Mouse (Mus musculus) forebrain, embryonic 15.5 days (tissue): ENCODE measurements around the gene Abcg8. TPM values are rescaled to one million over a fixed set of nuclear protein-coding genes. Genes with fewer than 3 reads are reported as not detected.

Source experiments
- ATAC-seq: fragments of 200-750 bp; cut with Nextera tagmentation; replicated peaks from 2 replicates; pipeline ENCODE4 v1.8.0; 2017; ENCODE audit warnings: mild to moderate bottlenecking, moderate TSS enrichment, moderate library complexity
- H3K27ac ChIP-seq: fragments of 300-500 bp; sonication (generic); replicated peaks from 2 replicates; pipeline ENCODE4 v1.5.1; 2015; ENCODE audit warnings: mild to moderate bottlenecking, inconsistent platforms
- H3K27me3 ChIP-seq: fragments of 300-500 bp; sonication (generic); 2 replicates; pipeline ENCODE4 v1.6.1; 2015; ENCODE audit warnings: inconsistent platforms
- H3K36me3 ChIP-seq: fragments of 300-500 bp; sonication (generic); 2 replicates; pipeline ENCODE4 v1.6.1; 2015; ENCODE audit warnings: mild to moderate bottlenecking, inconsistent platforms
- H3K4me1 ChIP-seq: fragments of 300-500 bp; sonication (generic); 2 replicates; pipeline ENCODE4 v1.6.1; 2015; ENCODE audit warnings: inconsistent platforms
- H3K4me2 ChIP-seq: fragments of 300-500 bp; sonication (generic); replicated peaks from 2 replicates; pipeline ENCODE4 v1.6.1; 2015; ENCODE audit warnings: mild to moderate bottlenecking, inconsistent platforms
- H3K4me3 ChIP-seq: fragments of 300-500 bp; sonication (generic); 2 replicates; pipeline ENCODE4 v1.5.1; 2015; ENCODE audit warnings: mild to moderate bottlenecking, inconsistent platforms
- H3K9ac ChIP-seq: fragments of 300-500 bp; sonication (generic); replicated peaks from 2 replicates; pipeline ENCODE4 v1.6.1; 2015; ENCODE audit warnings: mild to moderate bottlenecking, inconsistent platforms
- H3K9me3 ChIP-seq: fragments of 300-500 bp; sonication (generic); 2 replicates; pipeline ENCODE4 v1.6.1; 2016; ENCODE audit warnings: inconsistent platforms
- WGBS: fragments of 180-500 bp; shearing (Covaris S2); methylation state at CpG from one replicate; pipeline ENCODE4 v1.1.7; 2015; ENCODE audit warnings: mixed read lengths; 5-methylcytosine and 5-hydroxymethylcytosine counted together
- polyA plus RNA-seq: library from polyadenylated mRNA; unstranded; fragments of >200 nt; fragmentation: Nextera tagmentation; extraction: Ambion mirVana; gene quantifications from 2 replicates; pipeline ENCODE4 v1.2.1, GENCODE M21; 2015

The Abcg8 gene
- polyA plus RNA-seq, 1 experiment from 2014 or later = 0.20 TPM

- Histone ChIP-seq H3K4me2 (no peak overlapping the region), H3K9ac (no peak overlapping the region), H3K4me1 (no peaks in the 10 kb centered on the region), H3K36me3 (no peaks in the 10 kb centered on the region), H3K4me3 (no peak overlapping the region), H3K27me3 (no peaks in the 10 kb centered on the region), H3K27ac (no peak overlapping the region), H3K9me3 (no peaks in the 10 kb centered on the region)
- ATAC-seq = no peak
- 91% methylated on average over 11 of the region's 11 CpGs for WGBS
Measured at GRCm38 (mm10) chr17:84688834-84689233, 12.7 kb downstream of the Abcg8 start.

GRCm38 (mm10) chr17:84689316-84689715, 13.2 kb downstream of the Abcg8 start:
- Histone ChIP-seq H3K27ac (no peak overlapping the region), H3K9me3 (no peaks in the 10 kb centered on the region), H3K4me3 (no peak overlapping the region), H3K36me3 (no peaks in the 10 kb centered on the region), H3K4me2 (no peak overlapping the region), H3K4me1 (no peaks in the 10 kb centered on the region), H3K9ac (no peak overlapping the region), H3K27me3 (no peaks in the 10 kb centered on the region)
- WGBS = 86% methylated on average over 5 of the region's 5 CpGs
- no peak for ATAC-seq

GRCm38 (mm10) chr17:84690111-84690510, 14.0 kb downstream of the Abcg8 start:
- H3K9ac ChIP-seq = no peak overlapping the region
- no peak overlapping the region for H3K27ac ChIP-seq
- H3K27me3 ChIP-seq = no peaks in the 10 kb centered on the region
- no peak overlapping the region for H3K4me2 ChIP-seq
- H3K4me1 ChIP-seq = no peaks in the 10 kb centered on the region
- no peaks in the 10 kb centered on the region for H3K36me3 ChIP-seq
- no peak overlapping the region for H3K4me3 ChIP-seq
- 91% methylated on average over 5 of the region's 5 CpGs for WGBS
- no peak for ATAC-seq
- H3K9me3 ChIP-seq = no peaks in the 10 kb centered on the region

GRCm38 (mm10) chr17:84693741-84694140, 17.6 kb downstream of the Abcg8 start:
- Histone ChIP-seq H3K36me3 (no peaks in the 10 kb centered on the region), H3K27ac (no peak overlapping the region)

GRCm38 (mm10) chr17:84696537-84696936, 20.4 kb downstream of the Abcg8 start:
- H3K9me3 ChIP-seq = no peaks in the 10 kb centered on the region
- no peak overlapping the region for H3K9ac ChIP-seq
- no peak overlapping the region for H3K4me3 ChIP-seq
- H3K27me3 ChIP-seq = no peaks in the 10 kb centered on the region
- no peaks in the 10 kb centered on the region for H3K4me1 ChIP-seq
- no peak overlapping the region for H3K4me2 ChIP-seq
- ATAC-seq = no peak
- WGBS = 78% methylated on average over 6 of the region's 6 CpGs
- H3K36me3 ChIP-seq = no peaks in the 10 kb centered on the region
- H3K27ac ChIP-seq = no peak overlapping the region

More at GRCm38 (mm10) chr17:84693741-84694140, 17.6 kb downstream of the Abcg8 start:
- Histone ChIP-seq H3K9me3 (no peaks in the 10 kb centered on the region), H3K4me2 (no peak overlapping the region), H3K9ac (no peak overlapping the region), H3K4me1 (no peaks in the 10 kb centered on the region), H3K27me3 (no peaks in the 10 kb centered on the region), H3K4me3 (no peak overlapping the region)
- WGBS = 85% methylated on average over 2 of the region's 2 CpGs
- ATAC-seq = no peak

GRCm38 (mm10) chr17:84698727-84699126, 22.6 kb downstream of the Abcg8 start:
- no peak overlapping the region for H3K9ac ChIP-seq
- no peaks in the 10 kb centered on the region for H3K27me3 ChIP-seq
- no peaks in the 10 kb centered on the region for H3K36me3 ChIP-seq
- H3K27ac ChIP-seq = no peak overlapping the region
- H3K4me1 ChIP-seq = no peaks in the 10 kb centered on the region
- no peak overlapping the region for H3K4me3 ChIP-seq
- no peak overlapping the region for H3K4me2 ChIP-seq
- peak; percentile 45 for ATAC-seq
- 27% methylated on average over 5 of the region's 5 CpGs for WGBS
- no peaks in the 10 kb centered on the region for H3K9me3 ChIP-seq

GRCm38 (mm10) chr17:84707407-84707806, 31.3 kb downstream of the Abcg8 start:
- 72% methylated on average over 4 of the region's 4 CpGs for WGBS

GRCm38 (mm10) chr17:84708818-84709217, 32.7 kb downstream of the Abcg8 start:
- H3K4me1 ChIP-seq = peaks cover 23% of the 10 kb centered on the region
- no peak overlapping the region for H3K4me2 ChIP-seq
- H3K27me3 ChIP-seq = peaks cover 4% of the 10 kb centered on the region; the same call in 1 of the 2 replicates
- peaks cover 6% of the 10 kb centered on the region; the same call in 1 of the 2 replicates for H3K36me3 ChIP-seq
- H3K9me3 ChIP-seq = no peaks in the 10 kb centered on the region
- H3K9ac ChIP-seq = no peak overlapping the region
- 66% methylated on average over 7 of the region's 7 CpGs for WGBS
- ATAC-seq = peak; percentile 55
- H3K27ac ChIP-seq = peak overlapping the region; percentile 60
- H3K4me3 ChIP-seq = no peak overlapping the region

More at GRCm38 (mm10) chr17:84707407-84707806, 31.3 kb downstream of the Abcg8 start:
- Histone ChIP-seq H3K27me3 (peaks cover 4% of the 10 kb centered on the region; the same call in 1 of the 2 replicates), H3K9me3 (no peaks in the 10 kb centered on the region), H3K9ac (no peak overlapping the region), H3K27ac (no peak overlapping the region), H3K4me1 (peaks cover 19% of the 10 kb centered on the region), H3K36me3 (peaks cover 6% of the 10 kb centered on the region; the same call in 1 of the 2 replicates), H3K4me3 (no peak overlapping the region), H3K4me2 (no peak overlapping the region)
- no peak for ATAC-seq

- ATAC-seq = peak; percentile 59; the same call in 1 of the 2 replicates
- Histone ChIP-seq H3K4me2 (peak overlapping the region; percentile 25), H3K9me3 (no peaks in the 10 kb centered on the region), H3K9ac (no peak overlapping the region), H3K27ac (peak overlapping the region; percentile 60), H3K4me3 (no peak overlapping the region), H3K36me3 (peaks cover 6% of the 10 kb centered on the region; the same call in 1 of the 2 replicates), H3K27me3 (peaks cover 4% of the 10 kb centered on the region; the same call in 1 of the 2 replicates), H3K4me1 (peaks cover 26% of the 10 kb centered on the region)
- WGBS = 13% methylated on average over 17 of the region's 17 CpGs
Measured at GRCm38 (mm10) chr17:84709403-84709851, 33.3 kb downstream of the Abcg8 start.

GRCm38 (mm10) chr17:84713563-84714164, 37.6 kb downstream of the Abcg8 start:
- Histone ChIP-seq H3K9me3 (no peaks in the 10 kb centered on the region), H3K36me3 (peaks cover 6% of the 10 kb centered on the region; the same call in 1 of the 2 replicates), H3K4me2 (no peak overlapping the region), H3K4me1 (peaks cover 41% of the 10 kb centered on the region), H3K27me3 (no peaks in the 10 kb centered on the region), H3K4me3 (no peak overlapping the region), H3K27ac (0 out of 2 replicates have a peak overlapping the region, but pooled peaks have one; percentile 13), H3K9ac (no peak overlapping the region)
- peak; percentile 39; the same call in 1 of the 2 replicates for ATAC-seq
- 31% methylated on average over 18 of the region's 18 CpGs for WGBS

- Histone ChIP-seq H3K27me3 (no peaks in the 10 kb centered on the region), H3K4me1 (peaks cover 28% of the 10 kb centered on the region), H3K9me3 (no peaks in the 10 kb centered on the region), H3K9ac (no peak overlapping the region), H3K4me2 (no peak overlapping the region), H3K36me3 (peaks cover 6% of the 10 kb centered on the region; the same call in 1 of the 2 replicates), H3K4me3 (no peak overlapping the region), H3K27ac (peak overlapping the region; percentile 67; the same call in 1 of the 2 replicates)
- 59% methylated on average over 4 of the region's 4 CpGs for WGBS
- ATAC-seq = no peak
Measured at GRCm38 (mm10) chr17:84714930-84715329, 38.8 kb downstream of the Abcg8 start.

- Histone ChIP-seq H3K9me3 (no peaks in the 10 kb centered on the region), H3K4me1 (peaks cover 23% of the 10 kb centered on the region), H3K4me3 (no peak overlapping the region), H3K27me3 (no peaks in the 10 kb centered on the region), H3K4me2 (no peak overlapping the region), H3K36me3 (peaks cover 12% of the 10 kb centered on the region), H3K9ac (no peak overlapping the region), H3K27ac (peak overlapping the region; percentile 15; the same call in 1 of the 2 replicates)
- WGBS = 32% methylated on average over 16 of the region's 16 CpGs
- ATAC-seq = peak; percentile 66
Measured at GRCm38 (mm10) chr17:84716252-84716872, 40.3 kb downstream of the Abcg8 start.
